Mouse (Mus musculus) lung, adult 18-20 months (tissue): Measurements from ENCODE around the gene Cd3eap.

ENCODE experiments used
- DNase-seq, 2 experiments: peaks; one replicate each; pipeline ENCODE4 v3.0.0; 2022; ENCODE audit warnings: mixed read lengths in 2 of 2

Cd3eap gene

GRCm38 (mm10) chr7:19328425-19328824 lies 30.9 kb downstream of the Cd3eap start:
- DNase-seq: no peak

- DNase-seq: no peak
Observed at GRCm38 (mm10) chr7:19327782-19328181, 31.5 kb downstream of the Cd3eap start.

GRCm38 (mm10) chr7:19327128-19327527 lies 32.2 kb downstream of the Cd3eap start:
- peak; percentile 95 to 98 for DNase-seq

- DNase-seq: peak; percentile 91 to 96
Observed at GRCm38 (mm10) chr7:19326359-19326758, 32.9 kb downstream of the Cd3eap start.

GRCm38 (mm10) chr7:19325262-19326199 lies 33.8 kb downstream of the Cd3eap start:
- DNase-seq: no peak

- DNase-seq: no peak
Observed at GRCm38 (mm10) chr7:19324221-19324620, 35.1 kb downstream of the Cd3eap start.

GRCm38 (mm10) chr7:19322489-19322888 lies 36.8 kb downstream of the Cd3eap start:
- DNase-seq: no peak

DNA sequence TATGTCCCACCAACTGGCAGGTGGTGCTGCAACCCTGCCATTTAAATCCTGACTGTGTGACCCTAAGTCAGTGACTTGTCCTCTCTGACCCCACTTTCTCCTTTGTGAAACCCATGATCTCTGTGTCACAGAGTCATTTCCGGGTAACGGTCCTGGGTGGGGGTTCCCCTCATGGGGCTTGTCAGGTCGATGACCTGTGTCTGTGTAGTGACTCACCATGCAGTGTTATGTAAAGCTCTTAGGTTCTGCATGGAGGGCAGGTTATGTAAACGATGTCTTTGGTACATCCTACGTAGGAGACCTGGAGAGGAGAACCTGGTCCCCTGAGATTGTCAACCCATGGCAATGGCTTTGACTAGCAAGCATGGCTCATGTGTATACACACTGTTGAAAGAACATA lies 37.8 kb downstream of the Cd3eap start:
- DNase-seq: peak in 1 of 2 experiments; percentile 36

DNA sequence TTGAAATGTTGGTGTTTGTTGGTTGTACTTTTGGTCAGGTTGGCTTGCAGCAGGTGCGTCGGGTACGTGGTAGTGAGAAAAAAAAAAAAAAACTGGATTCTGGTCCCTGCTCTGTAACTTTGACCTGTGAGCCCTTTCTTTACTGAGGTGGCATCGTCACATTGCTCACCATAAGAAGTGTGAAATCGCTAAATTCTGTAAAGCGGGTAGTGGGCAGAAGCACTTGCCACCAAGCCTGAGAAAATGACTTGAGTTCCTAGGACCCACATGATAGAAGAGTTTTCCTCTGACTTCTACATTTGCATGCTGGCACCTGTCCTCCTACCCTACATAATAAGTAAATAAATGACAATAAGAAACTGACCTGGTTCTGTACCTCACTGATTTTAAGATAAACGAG lies 38.6 kb downstream of the Cd3eap start:
- DNase-seq: no peak

GRCm38 (mm10) chr7:19319906-19320305 lies 39.4 kb downstream of the Cd3eap start:
- DNase-seq: peak; percentile 96 to 98

DNA sequence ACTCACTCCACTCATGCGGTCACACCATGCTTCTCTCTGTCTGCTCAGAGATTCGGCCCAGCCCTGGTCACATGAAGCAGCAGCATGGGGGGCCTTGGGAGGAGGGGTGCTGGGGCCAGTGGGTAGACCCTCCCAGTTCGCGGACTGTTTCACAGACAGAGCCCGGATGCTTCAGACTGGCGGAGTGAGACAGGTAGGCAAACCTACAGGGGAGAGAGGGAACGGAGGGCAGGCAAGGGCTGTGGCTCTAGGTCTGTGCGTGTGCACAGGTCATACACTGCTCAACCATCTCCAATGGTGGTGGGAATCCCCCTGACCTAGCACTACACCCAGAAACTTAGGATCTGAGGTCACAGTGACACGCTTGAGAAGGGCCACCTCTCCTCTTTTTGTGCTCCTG lies 39.8 kb downstream of the Cd3eap start:
- DNase-seq: peak in 1 of 2 experiments; percentile 40

DNA sequence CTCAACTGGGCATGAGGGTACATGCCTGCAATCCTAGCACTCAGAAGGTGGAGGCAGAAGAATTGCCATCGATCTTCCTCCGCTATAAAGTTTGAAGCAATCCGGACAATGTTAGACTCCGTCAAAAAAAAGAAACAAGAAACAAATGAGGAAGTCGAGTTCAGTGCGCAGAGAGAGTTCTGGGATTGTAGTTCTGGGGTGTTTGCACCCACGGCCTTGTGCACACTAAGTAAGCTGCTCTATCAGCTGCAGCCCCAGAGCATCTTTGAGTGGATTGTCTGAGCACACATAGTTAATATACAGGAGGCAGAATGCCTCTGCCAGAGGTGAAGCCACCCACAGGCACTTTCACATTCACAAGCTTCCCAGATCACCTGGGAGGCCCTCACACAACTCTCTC lies 40.6 kb downstream of the Cd3eap start:
- DNase-seq: no peak

- DNase-seq: no peak
Observed at GRCm38 (mm10) chr7:19318201-19318600, 41.1 kb downstream of the Cd3eap start.

DNA sequence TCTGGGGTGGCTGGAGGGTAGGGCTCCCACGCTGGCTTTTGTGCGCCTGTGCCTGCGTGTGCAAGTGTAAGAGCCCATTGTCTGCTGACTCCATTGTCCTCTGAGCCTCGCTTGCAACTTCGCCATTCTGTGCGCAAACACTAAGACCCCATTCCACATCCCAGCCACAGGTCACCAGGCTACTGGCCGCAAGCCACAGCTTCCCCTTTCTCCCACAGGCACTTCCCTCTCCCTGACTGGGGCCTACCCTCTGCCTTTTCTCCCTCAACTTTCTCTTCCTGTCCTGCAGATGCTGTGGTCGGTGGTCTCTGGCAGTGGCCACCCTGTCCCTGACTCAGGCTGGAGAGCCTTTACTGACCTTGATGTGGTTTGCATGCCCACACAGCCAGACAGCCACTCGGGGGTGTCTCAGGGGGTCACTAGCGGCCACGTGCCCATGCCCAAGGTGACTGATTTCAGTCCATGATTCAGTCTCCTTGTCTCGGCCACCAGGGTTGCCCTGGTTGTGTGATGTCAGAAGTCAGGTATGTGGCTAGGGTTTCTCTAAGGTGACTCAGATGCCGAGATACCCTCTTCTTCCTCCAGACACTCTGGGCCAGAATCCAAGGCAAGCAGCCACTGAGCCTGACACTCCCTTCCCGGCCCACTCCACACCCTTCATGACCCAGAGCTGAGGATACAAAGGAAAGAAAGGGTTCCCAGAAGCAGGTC lies 42.7 kb downstream of the Cd3eap start:
- DNase-seq: peak; percentile 72 to 81

DNA sequence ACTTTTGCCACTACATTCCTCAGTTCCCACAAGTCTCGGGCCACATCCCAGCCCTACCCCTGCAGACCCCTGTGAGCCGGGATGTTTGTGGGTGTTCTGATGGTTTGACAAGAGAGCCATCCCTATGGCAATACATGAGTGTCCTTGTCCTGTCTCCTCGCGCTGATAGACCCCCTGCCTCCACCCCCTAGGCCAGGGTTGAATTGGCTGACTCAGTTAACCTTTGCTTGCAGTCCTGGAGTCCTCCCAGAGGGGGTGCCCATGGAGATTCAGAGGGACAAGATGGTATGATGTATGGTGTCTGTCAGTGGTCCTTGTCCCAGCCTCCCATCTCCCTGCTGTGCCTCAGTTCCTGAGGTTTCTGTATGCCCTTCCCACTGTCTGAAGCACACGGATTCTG lies 45.2 kb downstream of the Cd3eap start:
- no peak for DNase-seq

DNA sequence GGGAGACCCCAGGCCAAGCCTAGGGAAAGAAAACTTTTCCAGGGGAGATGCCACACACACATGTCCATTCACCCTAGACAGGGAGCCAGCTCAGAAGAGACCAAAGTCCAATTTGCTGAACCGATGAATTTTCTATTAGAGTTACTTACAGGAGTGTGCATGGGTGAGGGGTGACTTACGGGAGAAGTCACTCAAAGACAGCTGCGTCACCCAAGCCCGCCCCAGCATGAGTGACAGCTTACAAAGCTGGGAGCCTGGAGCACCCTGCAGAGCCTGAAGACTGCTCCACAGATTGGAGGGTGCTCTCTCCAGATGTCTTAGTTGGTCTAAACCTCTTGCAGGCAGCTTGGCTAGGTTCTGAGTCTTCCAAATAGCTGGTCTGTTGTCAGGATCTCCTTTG lies 47.3 kb downstream of the Cd3eap start:
- DNase-seq: no peak

DNA sequence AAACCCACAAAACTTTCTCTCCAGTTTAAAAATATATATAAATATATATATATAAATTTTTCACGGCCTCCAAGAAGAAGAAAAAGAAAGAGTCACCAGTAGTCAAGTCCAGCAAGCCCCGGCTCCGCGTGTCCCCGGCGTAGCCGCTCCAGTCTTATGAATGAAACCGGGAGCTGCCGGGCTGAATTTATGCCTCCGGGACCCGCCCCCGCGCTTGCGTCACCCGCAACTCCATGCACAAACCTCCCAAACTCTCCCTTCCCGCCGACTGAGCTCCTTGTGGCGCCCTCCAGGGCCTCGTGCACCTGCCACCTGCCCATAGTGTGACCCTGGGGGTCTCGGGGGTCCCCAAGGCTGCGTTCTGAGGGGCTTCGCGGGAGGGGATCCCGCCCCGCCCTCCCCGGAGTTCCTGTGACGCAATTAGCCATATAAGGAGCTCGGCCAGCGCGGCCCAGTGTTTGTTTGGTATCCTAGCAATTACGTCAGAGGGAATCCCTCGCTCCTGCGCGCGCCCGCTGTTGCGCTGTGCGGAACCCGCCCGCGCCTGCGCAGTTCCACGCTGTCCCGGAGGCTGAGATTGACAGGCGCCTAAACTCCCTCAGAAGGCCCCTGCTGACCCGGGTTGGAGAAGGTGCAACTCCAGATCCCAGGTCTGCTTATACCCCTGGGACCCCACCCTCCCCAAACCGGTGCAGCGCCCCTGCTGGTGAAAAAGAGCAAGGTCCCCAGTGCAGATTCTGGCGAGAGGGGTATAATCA lies 49.2 kb downstream of the Cd3eap start, which contains the start of gene Fosb:
Gene Fosb, minus strand, starts transcription at position 168 of the 758 bp plus-strand sequence.
- peak; percentile 94 to 97 for DNase-seq

- no peak for DNase-seq
Observed at GRCm38 (mm10) chr7:19309278-19309883, 49.9 kb downstream of the Cd3eap start.

DNA sequence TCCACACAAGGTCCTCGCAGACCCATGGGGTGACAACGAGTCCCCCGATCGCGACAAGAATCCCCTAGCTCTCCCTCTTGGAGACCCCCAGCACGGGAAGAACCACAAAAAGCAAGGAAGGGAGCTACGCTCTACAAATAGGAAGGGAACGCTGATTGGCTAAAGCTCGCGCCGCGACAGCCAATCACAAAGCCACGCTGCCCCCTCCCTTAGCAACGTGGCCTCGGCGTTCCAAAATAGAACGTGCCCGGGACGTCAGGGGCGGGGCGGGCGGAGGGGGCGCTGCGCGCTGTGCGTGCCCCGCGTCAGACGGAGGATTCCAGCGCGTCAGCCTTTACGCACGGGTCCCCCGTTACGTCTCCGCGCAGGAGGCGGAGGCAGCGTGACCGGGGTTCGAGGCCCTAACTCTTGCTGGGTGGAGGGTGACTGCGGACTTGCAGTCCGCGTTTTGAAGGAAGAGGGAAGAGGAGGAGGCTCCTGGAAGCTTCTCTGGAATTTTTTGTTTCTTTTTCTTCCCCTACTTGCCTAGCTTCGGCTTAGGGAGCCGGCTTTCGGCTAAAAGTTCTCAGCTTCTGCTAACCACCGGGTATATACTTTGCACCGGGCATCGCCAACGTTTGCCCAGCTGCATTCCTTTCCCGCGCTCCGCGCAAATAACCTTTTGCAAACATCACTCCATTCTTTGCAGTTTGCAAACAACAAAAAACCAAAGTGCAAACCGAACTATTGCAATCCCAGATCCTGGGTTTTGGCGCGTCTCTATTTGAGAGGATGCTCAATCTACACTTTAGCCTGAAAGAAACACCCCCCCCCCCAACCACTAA lies 50.6 kb downstream of the Cd3eap start:
- peak; percentile 96 to 98 for DNase-seq

- peak; percentile 83 to 89 for DNase-seq
Observed at GRCm38 (mm10) chr7:19307739-19308453, 51.4 kb downstream of the Cd3eap start.
